Mouse (Mus musculus) limb, embryonic 11.5 days (tissue): ENCODE measurements around the gene Capg. TPM values are rescaled to one million over a fixed set of nuclear protein-coding genes. Genes with fewer than 3 reads are reported as not detected.

ENCODE experiments used
- ATAC-seq: fragments of 200-750 bp; cut with Nextera tagmentation; 2 replicates; pipeline ENCODE4 v1.8.0; 2017; ENCODE audit warnings: low read depth; ENCODE audit not compliant: insufficient number of reproducible peaks, low FRiP score, low TSS enrichment
- DNase-seq: peaks from one replicate; pipeline ENCODE4 v3.0.0-alpha.2; 2015; ENCODE audit warnings: low spot score
- H3K27ac ChIP-seq: fragments of 300-500 bp; sonication (generic); replicated peaks from 2 replicates; pipeline ENCODE4 v1.5.1; 2014; ENCODE audit warnings: low read depth, mild to moderate bottlenecking, low read length
- H3K27me3 ChIP-seq: fragments of 300-500 bp; sonication (generic); 2 replicates; pipeline ENCODE4 v1.6.1; 2014; ENCODE audit warnings: mild to moderate bottlenecking, low read length, mixed read lengths; ENCODE audit not compliant: control insufficient read depth, insufficient read depth
- H3K36me3 ChIP-seq: fragments of 300-500 bp; sonication (generic); 2 replicates; pipeline ENCODE4 v1.6.1; 2014; ENCODE audit warnings: mild to moderate bottlenecking, low read length, moderate library complexity, mixed read lengths; ENCODE audit not compliant: control insufficient read depth, insufficient read depth
- H3K4me1 ChIP-seq: fragments of 300-500 bp; sonication (generic); 2 replicates; pipeline ENCODE4 v1.6.1; 2014; ENCODE audit warnings: low read length, mixed read lengths; ENCODE audit not compliant: control insufficient read depth, insufficient read depth
- H3K4me2 ChIP-seq: fragments of 300-500 bp; sonication (generic); 2 replicates; pipeline ENCODE4 v1.6.1; 2014; ENCODE audit warnings: low read depth, mild to moderate bottlenecking, moderate library complexity; ENCODE audit not compliant: severe bottlenecking
- H3K4me3 ChIP-seq: fragments of 300-500 bp; sonication (generic); 2 replicates; pipeline ENCODE4 v1.5.1; 2014; ENCODE audit warnings: low read depth, low read length
- H3K9ac ChIP-seq: fragments of 300-500 bp; sonication (generic); 2 replicates; pipeline ENCODE4 v1.6.1; 2014; ENCODE audit warnings: mild to moderate bottlenecking, low read length
- H3K9me3 ChIP-seq: fragments of 300-500 bp; sonication (generic); 2 replicates; pipeline ENCODE4 v1.6.1; 2016; ENCODE audit warnings: low read length; ENCODE audit not compliant: control insufficient read depth
- WGBS: fragments of 180-500 bp; shearing (Covaris S2); extraction: QIAGEN DNeasy Blood & Tissue Kit; methylation state at CpG from one replicate; pipeline ENCODE4 v1.1.7; 2014; 5-methylcytosine and 5-hydroxymethylcytosine counted together
- polyA plus RNA-seq: library from polyadenylated mRNA; unstranded; fragments of >200 nt; fragmentation: Nextera tagmentation; extraction: Ambion mirVana; gene quantifications from 2 replicates; pipeline ENCODE4 v1.2.1, GENCODE M21; 2014

The Capg gene
- polyA plus RNA-seq, 1 experiment from 2014 or later = 24.5 TPM

DNA sequence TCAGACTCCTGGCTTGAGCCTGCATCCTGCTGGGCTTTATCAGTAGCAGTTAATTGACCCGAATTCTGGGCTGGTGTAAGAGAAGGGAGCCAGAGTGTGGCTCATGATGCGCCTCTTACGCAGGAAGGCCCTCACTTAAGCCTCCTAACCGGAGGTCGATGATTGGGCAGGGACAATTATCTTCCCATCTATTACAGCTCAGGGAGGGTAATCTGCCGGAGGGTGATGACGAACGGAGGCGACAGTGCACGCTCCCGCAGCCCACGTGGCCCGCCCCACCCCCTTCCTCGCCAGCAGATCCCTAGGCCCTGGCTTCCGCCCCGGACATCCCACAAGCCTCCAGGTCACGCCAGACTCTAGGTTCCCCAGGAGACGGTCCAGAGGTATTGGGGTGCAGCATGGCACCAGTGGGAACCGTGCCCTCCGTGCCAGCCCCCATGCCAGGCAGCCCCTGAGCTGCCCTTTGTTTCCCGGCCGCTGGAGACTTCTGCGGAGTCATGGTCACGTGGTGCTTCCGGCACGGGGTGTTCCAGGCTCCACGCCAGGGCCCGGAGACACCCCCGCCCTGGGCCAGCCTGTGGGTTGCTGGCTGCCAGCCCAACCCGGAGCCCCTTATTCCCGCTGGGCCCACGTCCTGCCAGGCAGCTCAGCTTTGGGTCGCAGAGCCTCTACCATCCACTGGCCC, 31.7 kb upstream of the Capg start:
- WGBS = 8% methylated on average over 33 of the region's 33 CpGs
- ATAC-seq = peak; percentile 84
- Histone ChIP-seq H3K9me3 (no peaks in the 10 kb centered on the region), H3K9ac (peak overlapping the region; percentile 78), H3K4me2 (peak overlapping the region; percentile 63), H3K27ac (peak overlapping the region; percentile 72), H3K36me3 (no peaks in the 10 kb centered on the region), H3K4me3 (peak overlapping the region; percentile 29), H3K27me3 (no peaks in the 10 kb centered on the region), H3K4me1 (peaks cover 13% of the 10 kb centered on the region)
- DNase-seq = peak; percentile 82

DNA sequence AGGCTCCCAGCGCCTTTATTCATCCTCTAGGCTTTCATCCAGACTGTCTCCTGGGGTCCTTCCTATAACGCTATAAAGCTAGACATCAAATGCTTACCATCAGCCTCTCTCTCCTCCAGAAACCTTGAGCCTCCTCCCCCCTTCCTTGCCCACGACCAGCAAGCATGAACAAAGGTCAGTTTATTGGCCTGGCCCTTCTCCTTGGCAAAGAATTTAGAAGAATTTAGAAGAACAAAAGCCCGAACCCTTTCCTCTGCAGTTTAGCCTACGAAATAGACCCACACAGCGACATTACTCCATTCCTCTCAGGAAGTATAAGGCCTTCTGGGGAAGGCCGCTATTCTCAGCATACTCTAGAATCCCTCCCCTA, 31.1 kb upstream of the Capg start:
- peak overlapping the region; percentile 63 for H3K4me2 ChIP-seq
- H3K27me3 ChIP-seq = no peaks in the 10 kb centered on the region
- no peak for DNase-seq
- peaks cover 13% of the 10 kb centered on the region for H3K4me1 ChIP-seq
- H3K27ac ChIP-seq = peak overlapping the region; percentile 72
- ATAC-seq = no peak
- no peaks in the 10 kb centered on the region for H3K9me3 ChIP-seq
- peak overlapping the region; percentile 29; the same call in 1 of the 2 replicates for H3K4me3 ChIP-seq
- H3K9ac ChIP-seq = peak overlapping the region; percentile 78
- no peaks in the 10 kb centered on the region for H3K36me3 ChIP-seq
- WGBS = 57% methylated on average over 7 of the region's 7 CpGs

GRCm38 (mm10) chr6:72515644-72516043, 28.5 kb upstream of the Capg start:
- H3K4me3 ChIP-seq = no peak overlapping the region
- 95% methylated on average over 6 of the region's 6 CpGs for WGBS
- no peaks in the 10 kb centered on the region for H3K9me3 ChIP-seq
- no peak overlapping the region for H3K4me2 ChIP-seq
- ATAC-seq (no peak), DNase-seq (no peak)
- H3K27me3 ChIP-seq = no peaks in the 10 kb centered on the region
- no peak overlapping the region for H3K9ac ChIP-seq
- no peaks in the 10 kb centered on the region for H3K36me3 ChIP-seq
- no peak overlapping the region for H3K27ac ChIP-seq
- H3K4me1 ChIP-seq = peaks cover 25% of the 10 kb centered on the region

GRCm38 (mm10) chr6:72518842-72519241, 25.3 kb upstream of the Capg start:
- no peak overlapping the region for H3K9ac ChIP-seq
- H3K27ac ChIP-seq = no peak overlapping the region
- 55% methylated on average over 1 of the region's 1 CpGs for WGBS
- ATAC-seq (0 out of 2 replicates have a peak, but pooled peaks have one; percentile 26), DNase-seq (no peak)
- H3K4me3 ChIP-seq = no peak overlapping the region
- no peak overlapping the region for H3K4me2 ChIP-seq
- no peaks in the 10 kb centered on the region for H3K36me3 ChIP-seq
- H3K4me1 ChIP-seq = peaks cover 11% of the 10 kb centered on the region
- H3K9me3 ChIP-seq = no peaks in the 10 kb centered on the region
- H3K27me3 ChIP-seq = no peaks in the 10 kb centered on the region

- ATAC-seq (0 out of 2 replicates have a peak, but pooled peaks have one; percentile 33), DNase-seq (no peak)
- 40% methylated on average over 8 of the region's 8 CpGs for WGBS
- no peaks in the 10 kb centered on the region for H3K36me3 ChIP-seq
- no peak overlapping the region for H3K4me2 ChIP-seq
- no peaks in the 10 kb centered on the region for H3K27me3 ChIP-seq
- H3K27ac ChIP-seq = no peak overlapping the region
- no peak overlapping the region for H3K4me3 ChIP-seq
- no peak overlapping the region for H3K9ac ChIP-seq
- no peaks in the 10 kb centered on the region for H3K9me3 ChIP-seq
- H3K4me1 ChIP-seq = peaks cover 11% of the 10 kb centered on the region
These were observed 24.9 kb upstream of the Capg start for GRCm38 (mm10) chr6:72519303-72519702.

- 22% methylated on average over 10 of the region's 10 CpGs for WGBS
- DNase-seq = peak; percentile 56
These were observed 24.1 kb upstream of the Capg start for GRCm38 (mm10) chr6:72519892-72520663.

GRCm38 (mm10) chr6:72520904-72521303, 23.3 kb upstream of the Capg start:
- DNase-seq (no peak), ATAC-seq (no peak)
- no peaks in the 10 kb centered on the region for H3K9me3 ChIP-seq
- no peak overlapping the region for H3K4me3 ChIP-seq
- WGBS = 92% methylated on average over 5 of the region's 5 CpGs
- H3K4me2 ChIP-seq = no peak overlapping the region
- peaks cover 11% of the 10 kb centered on the region for H3K4me1 ChIP-seq
- no peaks in the 10 kb centered on the region for H3K27me3 ChIP-seq
- no peak overlapping the region for H3K27ac ChIP-seq
- no peak overlapping the region for H3K9ac ChIP-seq
- no peaks in the 10 kb centered on the region for H3K36me3 ChIP-seq

More at GRCm38 (mm10) chr6:72519892-72520663, 24.1 kb upstream of the Capg start:
- 0 out of 2 replicates have a peak overlapping the region, but pooled peaks have one; percentile 4 for H3K4me2 ChIP-seq
- H3K4me3 ChIP-seq = no peak overlapping the region
- H3K4me1 ChIP-seq = peaks cover 11% of the 10 kb centered on the region
- H3K27ac ChIP-seq = no peak overlapping the region
- H3K9ac ChIP-seq = peak overlapping the region; percentile 17; the same call in 1 of the 2 replicates
- ATAC-seq = 0 out of 2 replicates have a peak, but pooled peaks have one; percentile 42
- H3K36me3 ChIP-seq = no peaks in the 10 kb centered on the region
- H3K9me3 ChIP-seq = no peaks in the 10 kb centered on the region
- H3K27me3 ChIP-seq = no peaks in the 10 kb centered on the region

- Histone ChIP-seq H3K9me3 (no peaks in the 10 kb centered on the region), H3K4me3 (no peak within 1 kb of the TSS), H3K27ac (no peak within 1 kb of the TSS), H3K4me2 (no peak within 1 kb of the TSS), H3K27me3 (no peaks in the 10 kb centered on the region), H3K4me1 (peaks cover 11% of the 10 kb centered on the region), H3K9ac (no peak within 1 kb of the TSS), H3K36me3 (no peaks in the 10 kb centered on the region)
- DNase-seq (no peak), ATAC-seq (no peak)
- 93% methylated on average over 5 of the region's 5 CpGs for WGBS
These were observed 22.6 kb upstream of the Capg start, which contains the start of gene Sh2d6 for GRCm38 (mm10) chr6:72521607-72522006. Gene Sh2d6 (minus strand): TSS chr6:72521707.
